Mouse (Mus musculus) retina, postnatal 1 day (tissue): Measurements from ENCODE around the gene 9930022D16Rik.
A peak's percentile ranks its signal among the peaks of the same experiment; 100 is the strongest.

Experiments
- DNase-seq: peaks from one replicate; pipeline ENCODE4 v3.0.0-alpha.2; 2012

The 9930022D16Rik gene

DNA sequence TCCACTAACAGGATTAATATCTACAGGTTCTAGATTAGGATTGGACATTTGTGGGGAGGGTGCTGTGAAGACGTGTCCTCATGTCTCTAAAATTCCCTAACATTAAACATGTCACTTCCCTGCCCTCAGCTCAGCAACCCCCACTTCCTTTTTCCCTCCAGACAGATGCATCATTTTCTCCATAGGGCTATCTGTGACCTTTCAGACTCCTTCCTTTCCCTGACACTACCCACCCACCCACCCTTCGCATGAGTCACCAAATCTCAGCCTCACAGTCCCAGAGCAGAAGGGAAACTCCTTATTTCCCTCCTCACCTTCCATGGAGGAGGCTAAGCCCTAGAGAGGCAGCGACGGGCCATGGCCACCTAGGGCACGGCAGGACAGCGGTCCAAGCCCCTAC is at the start of gene 9930022D16Rik:
Gene 9930022D16Rik, plus strand, starts transcription at position 301 of the 400 bp plus-strand sequence.
- DNase-seq: no peak

GRCm38 (mm10) chr11:109364337-109364736 is 49.4 kb upstream of the 9930022D16Rik start:
- DNase-seq: no peak

- no peak for DNase-seq
Measured at GRCm38 (mm10) chr11:109364881-109365280, 48.8 kb upstream of the 9930022D16Rik start.

DNA sequence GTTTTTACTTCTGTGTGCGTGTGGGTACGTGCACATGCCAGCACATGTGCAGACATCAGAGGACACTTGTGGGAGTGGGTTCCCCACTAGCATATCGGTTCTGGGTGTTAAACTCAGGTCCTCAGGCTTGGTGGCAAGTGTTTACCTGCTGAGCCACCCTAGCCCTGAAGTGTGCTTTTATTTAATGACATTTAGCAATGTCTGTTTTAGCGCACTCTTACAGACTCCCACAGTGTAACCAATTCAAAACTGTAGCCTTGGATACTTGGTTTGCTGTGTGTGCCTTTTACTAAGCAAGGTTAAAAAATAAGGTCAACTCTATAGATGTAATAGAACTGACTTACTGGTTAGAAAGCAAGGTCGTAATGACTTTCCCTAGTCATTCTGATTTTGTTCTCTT is 47.9 kb upstream of the 9930022D16Rik start:
- DNase-seq: no peak

- no peak for DNase-seq
Measured at GRCm38 (mm10) chr11:109366802-109367579, 46.7 kb upstream of the 9930022D16Rik start.

DNA sequence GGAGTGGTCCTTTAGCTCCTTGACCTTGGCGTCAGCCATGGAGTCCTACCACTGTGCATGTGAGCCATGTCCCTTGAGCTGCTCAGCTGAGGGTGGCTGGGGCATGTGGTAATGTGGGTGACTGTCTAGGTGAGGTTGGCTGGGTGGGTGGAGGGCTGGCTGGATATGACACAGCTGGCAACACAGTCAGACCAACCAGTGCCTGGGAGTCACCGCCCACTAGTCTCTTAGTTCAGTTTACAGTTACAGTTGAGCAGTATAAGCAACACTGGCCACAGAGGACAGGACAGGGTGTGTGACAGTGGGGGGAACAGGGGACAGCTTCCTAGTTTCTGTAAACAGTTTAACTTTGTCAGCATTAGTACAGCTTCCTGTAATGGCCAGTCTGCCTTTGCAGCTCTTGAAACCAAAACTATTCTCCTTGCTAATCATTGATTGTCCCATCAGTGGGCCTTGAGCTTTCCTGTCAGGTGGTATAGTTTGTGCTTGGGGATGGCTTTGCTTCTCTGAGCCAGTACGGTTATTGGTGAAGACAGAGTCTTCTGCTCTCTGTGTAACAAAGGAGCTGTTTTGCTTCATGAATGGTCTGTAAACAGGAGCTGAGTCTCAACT is 44.6 kb upstream of the 9930022D16Rik start:
- no peak for DNase-seq

GRCm38 (mm10) chr11:109375412-109375811 is 38.3 kb upstream of the 9930022D16Rik start:
- no peak for DNase-seq

- DNase-seq: peak; percentile 53
Measured at GRCm38 (mm10) chr11:109376484-109377143, 37.1 kb upstream of the 9930022D16Rik start.

DNA sequence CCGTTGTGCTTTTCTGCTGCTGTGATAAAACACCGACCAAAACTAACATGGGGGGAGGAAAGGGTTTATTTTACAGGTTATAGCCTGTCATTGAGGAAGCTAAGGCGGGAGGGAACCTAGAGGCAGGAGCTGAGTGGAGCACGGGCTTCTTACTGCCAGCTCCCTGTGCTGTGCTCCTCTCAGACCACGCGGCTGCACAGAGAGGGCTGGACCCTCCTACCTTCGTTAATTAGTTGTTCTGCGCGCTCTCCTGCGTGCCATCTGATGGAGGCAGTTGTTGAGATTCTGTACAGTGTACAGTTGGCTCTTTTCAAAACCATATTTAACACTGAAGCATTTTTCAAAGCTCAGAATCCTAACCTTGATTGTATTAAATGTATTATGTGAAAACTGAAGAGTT is 36.2 kb upstream of the 9930022D16Rik start:
- no peak for DNase-seq

- DNase-seq: no peak
Measured at GRCm38 (mm10) chr11:109378051-109378450, 35.7 kb upstream of the 9930022D16Rik start.

DNA sequence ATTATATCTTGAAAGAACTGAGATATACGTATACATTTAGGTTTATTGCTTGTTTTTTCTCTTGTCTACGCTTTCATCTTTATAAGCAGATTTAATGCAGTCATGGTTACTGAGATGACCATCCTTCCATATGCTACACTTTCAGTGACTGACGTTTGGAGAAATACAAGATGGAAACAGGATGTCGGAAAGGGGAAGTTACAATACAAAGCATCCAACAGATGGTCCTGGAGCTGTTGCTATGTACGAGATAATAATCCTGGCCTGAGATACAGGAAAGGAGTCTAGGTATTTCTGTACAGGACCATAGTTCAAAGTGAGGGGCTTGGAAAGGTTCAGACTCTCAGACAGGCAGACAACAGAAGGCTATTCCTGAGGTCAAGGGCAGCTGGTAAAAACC is 33.1 kb upstream of the 9930022D16Rik start:
- DNase-seq: no peak

GRCm38 (mm10) chr11:109385296-109385695 is 28.4 kb upstream of the 9930022D16Rik start:
- DNase-seq: no peak

DNA sequence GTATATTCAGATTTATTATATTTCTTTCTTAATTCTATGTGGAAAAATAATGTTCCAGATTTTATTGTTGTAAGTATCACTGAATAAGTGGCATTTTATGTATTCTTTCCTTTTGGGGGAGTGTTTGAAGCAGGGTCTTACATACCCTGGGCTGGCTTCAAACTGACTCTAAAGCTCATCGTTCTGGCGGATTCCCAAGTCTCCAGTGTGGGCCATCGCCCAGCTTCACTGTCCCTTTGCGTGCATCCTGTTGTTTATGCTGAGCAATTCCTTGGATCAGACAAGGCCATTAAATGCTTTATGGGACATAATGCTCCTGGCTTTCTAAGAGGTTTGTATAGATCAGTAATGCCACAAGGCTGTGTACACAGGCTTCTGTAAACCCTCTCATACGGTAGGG is 24.7 kb upstream of the 9930022D16Rik start:
- no peak for DNase-seq

DNA sequence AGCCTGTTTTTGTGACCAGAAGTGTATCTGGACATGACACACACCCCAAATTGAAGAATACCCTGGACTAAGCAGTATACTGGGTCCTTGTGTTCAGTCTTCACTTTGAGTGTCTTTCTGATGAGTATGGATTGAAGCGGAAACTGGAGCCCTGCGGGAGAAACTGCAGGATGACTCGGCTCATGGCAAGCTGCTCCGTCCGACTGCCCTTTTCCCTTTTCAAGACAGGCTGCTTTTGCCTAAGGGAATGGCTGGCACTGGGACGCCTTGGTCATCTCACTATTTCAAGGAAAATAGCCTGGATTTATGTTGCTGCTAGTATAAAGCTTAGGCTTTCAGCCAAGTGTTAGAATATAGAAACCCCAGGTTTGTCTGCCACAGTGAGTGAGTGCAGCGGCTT is 22.5 kb upstream of the 9930022D16Rik start:
- DNase-seq: peak; percentile 42

DNA sequence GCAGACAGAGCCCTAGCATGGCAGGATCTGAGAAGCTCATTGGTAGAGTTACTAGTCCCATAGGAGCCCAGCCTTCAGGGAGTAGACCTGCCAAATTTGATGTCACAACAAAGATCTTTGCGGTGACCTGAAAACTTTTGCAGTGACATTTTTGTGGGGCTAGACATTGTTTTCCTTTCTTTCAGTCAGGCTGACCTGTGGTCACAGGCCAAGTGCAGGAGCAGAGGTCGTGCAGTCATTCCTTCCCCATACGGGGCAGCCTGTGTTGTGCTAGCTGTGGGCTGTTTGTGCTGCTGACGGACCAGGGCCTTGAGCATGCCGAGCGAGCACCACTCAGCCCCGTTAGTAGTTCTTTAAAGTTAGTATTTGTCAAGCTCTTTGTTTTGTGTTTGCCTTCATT is 22.0 kb upstream of the 9930022D16Rik start:
- DNase-seq: no peak

DNA sequence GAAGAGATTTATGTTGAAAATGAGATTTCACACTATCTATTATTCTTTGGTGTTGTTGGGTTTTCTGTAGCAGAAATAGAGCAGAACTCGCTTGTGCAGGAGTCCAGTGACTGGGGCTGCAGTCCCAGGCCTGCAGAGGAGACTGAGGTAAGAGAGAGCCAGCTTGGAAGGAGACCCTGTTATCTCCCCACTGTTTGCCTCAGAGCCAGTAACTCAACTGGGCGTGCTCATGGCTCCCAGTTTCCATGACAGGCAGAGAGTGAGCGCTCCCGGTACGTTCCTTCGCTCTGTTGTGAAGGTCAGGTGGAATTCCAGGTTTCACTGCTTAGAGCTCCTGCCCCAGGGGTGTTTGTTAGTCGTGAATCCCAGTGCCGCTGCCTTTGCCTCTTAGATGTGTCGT is 21.1 kb upstream of the 9930022D16Rik start:
- DNase-seq: no peak

- DNase-seq: no peak
Measured at GRCm38 (mm10) chr11:109394758-109395157, 19.0 kb upstream of the 9930022D16Rik start.

- DNase-seq: no peak
Measured at GRCm38 (mm10) chr11:109395291-109395690, 18.4 kb upstream of the 9930022D16Rik start.

DNA sequence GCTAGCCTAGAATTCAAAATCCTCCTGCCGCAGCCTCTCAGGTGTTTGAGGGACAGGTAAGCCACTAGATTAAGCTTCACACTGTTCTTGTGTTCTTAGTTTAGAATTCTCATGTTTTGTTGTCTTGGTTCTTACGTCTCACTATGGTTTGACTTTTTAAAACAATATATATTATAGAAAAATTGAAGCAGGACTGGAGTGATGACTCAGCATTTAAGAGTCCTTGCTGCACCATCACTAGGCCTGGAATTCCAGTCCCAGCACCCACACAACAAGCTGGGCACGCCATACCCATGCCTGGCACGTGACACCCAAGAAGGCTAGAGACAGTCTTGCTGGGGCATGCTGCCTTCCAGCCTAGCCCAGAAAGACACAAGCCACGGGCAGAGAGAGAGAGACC is 7.3 kb upstream of the 9930022D16Rik start:
- DNase-seq: no peak

GRCm38 (mm10) chr11:109410197-109410980 is 3.3 kb upstream of the 9930022D16Rik start:
- DNase-seq: no peak

DNA sequence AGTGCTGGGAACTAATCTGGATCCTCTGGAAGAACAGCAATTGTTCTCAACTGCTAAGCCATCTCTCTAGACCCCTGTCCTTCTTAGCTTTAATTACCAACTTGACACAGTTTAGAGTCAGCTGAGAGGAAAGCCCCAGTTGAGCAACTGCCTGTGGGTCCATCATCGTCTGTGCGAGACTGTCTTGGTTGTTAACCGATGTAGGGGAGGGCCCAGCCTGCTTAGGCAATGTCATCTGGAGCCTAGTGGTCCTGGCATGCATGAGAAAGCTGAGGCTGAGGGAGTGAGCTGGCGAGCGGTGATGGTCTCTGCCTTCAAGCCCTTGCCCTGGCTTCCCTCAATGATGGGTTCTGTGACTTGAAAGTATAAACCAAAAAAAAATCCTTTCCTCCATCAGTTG is 1.1 kb downstream of the 9930022D16Rik start:
- no peak for DNase-seq

GRCm38 (mm10) chr11:109416709-109417420 is 3.1 kb downstream of the 9930022D16Rik start:
- DNase-seq: no peak
